Mouse (Mus musculus): ENCODE measurements around the gene Gm45785.
A peak's percentile ranks its signal among the peaks of the same experiment; 100 is the strongest.

The Gm45785 gene

DNA sequence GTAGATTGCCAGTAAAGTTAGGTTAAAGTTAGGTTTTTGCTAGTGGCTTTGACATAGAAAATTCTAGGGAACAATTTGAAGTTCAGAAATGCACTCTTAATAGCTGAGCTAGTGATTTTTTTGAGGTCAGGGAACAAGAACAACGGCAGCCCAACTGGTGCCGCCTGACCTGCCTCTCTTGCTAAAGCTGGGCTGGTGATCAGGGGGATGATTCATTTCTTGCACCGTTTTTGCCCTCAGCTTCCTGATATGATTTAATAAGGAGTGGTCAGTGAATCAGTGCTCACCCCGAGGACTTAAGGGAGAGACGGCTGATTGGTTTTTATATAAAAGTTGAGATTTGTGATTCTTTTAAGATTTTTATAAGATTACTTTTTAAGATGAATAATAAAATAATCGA is 24.7 kb downstream of the Gm45785 start:
- DNase-seq (ENCODE audit: low spot score) = no peak

- DNase-seq (ENCODE audit: low spot score) = peak; percentile 80
Measured at GRCm38 (mm10) chr7:140828171-140828881, 27.8 kb downstream of the Gm45785 start.

DNA sequence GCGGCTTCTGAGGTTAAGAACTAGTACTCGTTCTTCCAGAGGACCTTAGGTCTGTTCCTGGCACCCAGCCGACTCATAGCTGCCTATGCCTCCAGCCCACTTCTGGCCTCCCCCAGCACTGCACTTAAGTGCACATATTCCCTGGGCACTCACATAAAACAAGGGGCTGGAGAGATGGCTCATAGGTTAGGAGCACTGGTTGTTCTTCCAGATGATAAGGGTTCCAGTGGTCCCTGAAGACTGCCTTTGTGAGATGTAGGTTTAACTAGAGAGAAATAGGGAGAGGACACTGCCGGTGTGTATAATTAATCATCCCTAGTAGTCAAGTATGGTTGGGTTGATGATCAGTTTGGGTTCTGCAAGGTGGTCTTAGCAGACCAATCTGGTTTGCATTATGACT is 33.4 kb downstream of the Gm45785 start:
- DNase-seq (ENCODE audit: low spot score) = no peak

DNA sequence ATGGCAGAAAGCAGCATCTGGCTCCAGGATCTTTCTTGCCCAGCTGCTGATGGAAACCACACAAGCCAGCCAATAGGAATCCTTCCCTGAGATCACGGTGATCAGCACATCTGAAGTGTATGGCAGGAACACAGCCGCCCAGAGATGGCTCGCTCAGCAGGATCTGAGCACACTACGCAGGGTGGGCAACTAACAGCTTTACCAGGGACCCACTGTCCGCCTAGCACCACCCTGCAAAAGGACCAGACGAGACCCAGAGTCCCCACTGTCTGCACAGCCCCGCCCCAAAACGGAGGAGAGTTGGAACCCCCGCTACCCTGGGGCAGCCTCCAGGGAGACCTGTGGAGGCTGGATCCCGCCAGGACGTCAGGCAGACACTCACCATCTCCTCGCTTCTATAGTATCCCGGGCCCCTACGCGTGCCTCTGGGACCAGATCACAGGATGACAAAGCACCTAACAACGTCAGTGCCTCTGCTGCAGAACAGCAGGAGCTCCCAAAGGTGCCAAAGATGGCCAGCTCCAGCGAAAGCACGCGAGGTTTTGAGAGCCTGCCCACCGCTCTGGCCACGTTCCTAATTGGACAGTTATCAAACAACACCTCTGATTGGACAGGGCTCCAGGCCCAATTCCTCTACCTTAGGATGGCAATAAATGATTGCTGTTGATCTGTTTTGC is 34.3 kb downstream of the Gm45785 start, which contains the start of gene Zfp941:
Gene Zfp941 (minus strand): TSS at position 526 of the 677 bp plus-strand sequence.
- DNase-seq (ENCODE audit: low spot score) = peak; percentile 15

GRCm38 (mm10) chr7:140821305-140821652 is 34.9 kb downstream of the Gm45785 start:
- DNase-seq (ENCODE audit: low spot score) = no peak

- no peak for DNase-seq (ENCODE audit: low spot score)
Measured at GRCm38 (mm10) chr7:140820173-140820572, 36.0 kb downstream of the Gm45785 start.

DNA sequence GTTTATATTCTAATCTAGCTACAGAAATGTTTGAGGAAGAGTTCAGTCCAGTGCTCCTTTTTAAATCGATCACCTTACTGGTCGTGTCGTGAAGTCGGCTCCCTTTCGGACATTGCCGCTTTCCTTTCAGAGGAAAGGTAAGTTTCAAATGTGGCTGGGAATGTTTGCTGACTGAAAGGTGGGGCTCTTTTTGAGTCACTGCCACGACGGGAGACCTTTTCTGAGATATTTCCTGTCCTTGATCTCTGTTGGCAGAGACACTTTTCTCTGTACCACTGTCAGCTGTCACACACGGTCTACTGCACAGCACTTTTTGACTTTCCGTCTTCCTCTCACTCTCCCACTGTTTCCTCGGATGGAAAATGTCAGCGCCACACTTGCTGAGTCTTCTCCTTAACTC is 43.3 kb downstream of the Gm45785 start:
- no peak for DNase-seq (ENCODE audit: low spot score)

- DNase-seq (ENCODE audit: low spot score) = no peak
Measured at GRCm38 (mm10) chr7:140811714-140812113, 44.4 kb downstream of the Gm45785 start.

GRCm38 (mm10) chr7:140810496-140810895 is 45.6 kb downstream of the Gm45785 start:
- no peak for DNase-seq (ENCODE audit: low spot score)

DNA sequence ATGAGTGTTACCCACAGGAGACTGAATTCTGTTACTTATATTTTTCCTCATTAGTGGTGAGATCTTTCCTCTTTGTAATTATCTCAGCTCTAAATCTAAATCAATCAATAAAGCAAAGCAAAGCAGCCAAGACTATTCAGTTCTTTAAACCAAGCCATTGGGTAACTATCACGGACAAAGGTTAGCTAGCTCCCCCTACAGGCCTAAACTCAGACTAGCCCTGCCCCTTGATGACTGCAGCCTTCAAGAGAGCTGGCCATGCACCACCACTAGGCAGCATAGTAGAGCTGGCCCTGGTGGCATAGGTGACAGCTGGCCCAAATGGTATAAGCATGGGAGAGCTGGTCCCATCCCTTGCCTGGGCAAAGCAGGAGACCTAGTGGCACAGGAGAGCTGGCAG is 50.4 kb downstream of the Gm45785 start:
- no peak for DNase-seq (ENCODE audit: low spot score)

DNA sequence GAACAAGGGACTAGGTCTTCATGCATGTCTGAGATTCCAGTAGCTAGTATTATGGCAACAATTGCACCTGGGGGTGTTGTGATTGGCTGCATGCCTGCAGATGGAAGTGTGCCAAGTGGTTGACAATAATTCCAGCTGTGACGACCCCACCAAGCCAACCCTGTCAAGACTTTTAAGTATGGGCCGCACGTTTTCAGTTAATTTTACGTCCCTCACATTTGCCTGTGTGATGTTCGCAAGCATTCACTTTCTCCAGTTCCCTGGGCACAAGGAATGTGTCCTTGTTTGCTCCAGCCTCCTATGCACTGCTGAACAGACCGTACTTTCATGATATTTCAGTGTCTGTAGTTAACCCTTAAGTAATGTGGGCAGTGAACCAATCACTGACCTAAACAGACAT is 53.5 kb downstream of the Gm45785 start:
- no peak for DNase-seq (ENCODE audit: low spot score)

- no peak for DNase-seq (ENCODE audit: low spot score)
Measured at GRCm38 (mm10) chr7:140798212-140798611, 57.9 kb downstream of the Gm45785 start.

- DNase-seq (ENCODE audit: low spot score) = no peak
Measured at GRCm38 (mm10) chr7:140797619-140798018, 58.5 kb downstream of the Gm45785 start.

DNA sequence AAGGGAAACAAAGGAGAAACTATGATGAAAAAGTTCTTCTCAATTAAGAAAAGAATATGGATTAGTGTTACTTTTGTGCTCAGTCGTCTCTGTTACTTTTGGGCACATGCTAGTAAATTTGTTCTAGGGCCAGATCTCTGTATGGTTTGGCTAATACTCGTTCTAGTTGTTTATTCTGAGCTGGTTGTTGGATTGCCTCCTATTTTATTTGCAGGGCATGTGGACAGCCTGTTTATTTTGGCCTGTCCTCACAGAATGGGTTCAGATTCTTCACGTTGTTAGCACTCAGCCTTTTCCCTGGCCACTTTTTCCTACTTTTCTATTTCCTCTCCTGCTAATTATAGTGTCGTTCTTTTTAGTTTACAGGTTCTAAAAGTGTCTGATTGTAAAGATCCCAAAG is 62.6 kb downstream of the Gm45785 start:
- no peak for DNase-seq (ENCODE audit: low spot score)

DNA sequence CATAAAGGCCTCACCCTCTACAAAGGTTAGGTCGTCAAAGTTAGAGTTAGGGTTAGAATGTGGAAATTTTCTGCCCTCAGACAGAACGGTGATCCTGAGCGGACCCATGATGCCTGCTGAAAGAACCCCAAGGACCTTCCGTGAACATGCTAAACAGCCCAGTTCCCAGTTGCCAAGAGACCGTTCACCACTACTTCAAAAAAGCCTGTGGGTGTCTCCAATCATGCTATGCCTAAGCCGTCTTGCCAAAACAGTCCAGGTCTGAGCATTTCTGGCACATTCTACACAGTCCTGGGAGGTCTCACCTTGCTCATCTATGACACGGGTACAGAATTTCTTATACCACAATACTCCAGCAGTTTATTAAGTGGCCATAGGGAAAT is 68.1 kb downstream of the Gm45785 start:
- DNase-seq (ENCODE audit: low spot score) = no peak

DNA sequence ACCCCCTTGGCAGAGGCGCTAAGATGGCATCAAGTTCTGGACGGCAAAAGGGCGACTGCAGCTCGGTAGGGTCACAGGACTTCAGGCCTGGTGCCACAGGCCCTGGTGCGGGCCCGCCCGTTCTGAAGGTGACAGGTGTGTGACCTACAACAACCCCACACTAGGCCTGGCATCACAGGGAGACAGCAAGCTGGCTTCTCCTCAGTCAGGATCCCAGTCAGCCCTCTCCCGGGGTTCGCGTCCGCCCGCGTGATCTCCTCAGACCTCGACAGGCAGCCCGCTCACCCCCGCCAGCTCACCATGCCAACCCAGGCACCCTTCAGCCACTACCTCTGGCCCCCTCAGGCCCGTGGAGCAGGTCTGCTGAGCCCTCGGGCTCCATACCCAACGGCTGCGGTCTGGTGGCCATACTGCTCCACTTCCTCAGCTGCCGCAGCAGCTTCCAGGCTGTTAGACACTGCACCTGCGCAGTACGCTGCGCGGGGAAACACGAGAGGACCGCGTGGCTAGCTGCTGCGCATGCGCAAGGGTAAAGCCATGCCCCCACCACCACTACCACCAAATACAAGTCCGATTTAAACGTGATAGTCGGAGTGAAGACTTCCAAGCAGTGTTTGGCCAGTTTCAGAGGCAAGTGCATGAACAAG is 68.6 kb downstream of the Gm45785 start, which contains the start of gene Syce1:
Gene Syce1 (minus strand): TSS at position 447 of the 647 bp plus-strand sequence.
- no peak for DNase-seq (ENCODE audit: low spot score)

GRCm38 (mm10) chr7:140780548-140780947 is 75.6 kb downstream of the Gm45785 start:
- DNase-seq (ENCODE audit: low spot score) = no peak
